Mouse (Mus musculus): Measurements from ENCODE around the gene Junb. TPM values are rescaled to one million over a fixed set of nuclear protein-coding genes. Genes with fewer than 3 reads are reported as not detected.

Junb gene
- total RNA-seq, 4 experiments from 2014 or later: 17.8 to 32.3 (median 23.9) TPM

DNA sequence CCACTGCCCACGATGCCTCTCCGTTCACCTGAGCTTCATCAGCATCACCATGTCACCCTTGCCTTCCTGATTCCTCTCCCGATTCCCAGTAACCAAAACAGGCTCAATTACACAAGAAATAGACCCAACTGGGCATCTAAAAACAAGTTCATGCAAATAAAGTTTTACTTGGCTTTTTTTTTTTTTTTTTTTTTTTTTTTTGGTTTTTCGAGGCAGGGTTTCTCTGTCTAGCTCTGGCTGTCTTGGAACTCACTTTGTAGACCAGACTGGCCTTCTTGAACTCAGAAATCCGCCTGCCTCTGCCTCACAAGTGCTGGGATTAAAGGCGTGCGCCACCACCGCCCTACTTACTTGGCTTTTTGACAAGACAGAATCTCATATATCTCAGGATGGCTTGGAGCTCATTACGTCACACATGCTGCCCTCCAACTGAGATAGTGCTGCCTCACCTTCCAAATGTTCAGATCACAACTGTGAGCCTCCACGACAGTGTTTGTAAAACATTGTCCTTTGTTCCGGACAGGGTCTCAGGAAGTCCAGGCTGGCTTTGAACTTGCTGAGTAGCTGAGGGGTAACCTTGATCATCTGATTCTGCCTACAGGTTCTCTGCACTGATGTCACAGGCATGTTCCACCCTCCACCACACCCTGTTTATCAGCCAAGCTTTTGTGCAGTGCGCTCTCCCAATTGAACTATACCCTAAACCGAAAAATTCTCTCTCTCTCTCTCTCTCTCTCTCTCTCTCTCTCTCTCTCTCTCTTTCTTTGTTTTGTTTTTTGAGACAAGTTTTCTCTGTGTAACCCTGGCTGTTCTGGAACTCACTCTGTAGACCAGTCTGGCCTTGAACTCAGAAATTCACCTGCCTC lies 40.7 kb downstream of the Junb start:
- no peak for DNase-seq (ENCODE audit: low spot score)

DNA sequence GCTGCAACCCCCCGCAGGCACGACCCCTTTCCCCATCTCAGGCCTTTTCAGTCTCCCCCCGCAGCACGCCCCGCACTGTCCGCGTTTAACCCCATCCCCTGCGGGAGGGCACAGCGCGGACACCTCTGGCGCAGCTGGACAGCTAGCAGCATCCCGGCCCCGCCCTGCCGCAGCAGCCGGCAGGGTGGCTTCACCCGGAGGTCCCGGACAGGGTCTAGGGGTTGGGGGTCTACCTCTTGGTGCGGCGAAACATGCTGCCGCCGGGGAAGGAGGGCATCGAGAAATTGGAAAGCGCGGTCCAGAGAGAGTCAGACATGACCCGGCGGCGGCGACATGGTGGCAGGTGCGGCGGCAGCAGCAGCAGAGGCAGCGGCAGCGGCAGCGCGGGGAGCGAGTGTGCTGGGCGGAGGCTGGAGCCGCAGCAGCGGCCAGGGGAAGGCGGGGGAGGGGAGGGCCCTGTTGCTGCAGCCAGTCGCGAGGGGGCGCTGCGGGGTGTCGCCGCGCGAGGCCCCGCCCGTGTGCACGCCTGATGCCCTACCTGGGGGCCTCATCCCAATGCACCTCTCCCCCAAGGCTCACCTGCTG lies 41.5 kb downstream of the Junb start, which contains the start of gene Mast1:
TSS of gene Mast1 (minus strand) at position 398 of the 585 bp plus-strand sequence.
- no peak for DNase-seq (ENCODE audit: low spot score)

DNA sequence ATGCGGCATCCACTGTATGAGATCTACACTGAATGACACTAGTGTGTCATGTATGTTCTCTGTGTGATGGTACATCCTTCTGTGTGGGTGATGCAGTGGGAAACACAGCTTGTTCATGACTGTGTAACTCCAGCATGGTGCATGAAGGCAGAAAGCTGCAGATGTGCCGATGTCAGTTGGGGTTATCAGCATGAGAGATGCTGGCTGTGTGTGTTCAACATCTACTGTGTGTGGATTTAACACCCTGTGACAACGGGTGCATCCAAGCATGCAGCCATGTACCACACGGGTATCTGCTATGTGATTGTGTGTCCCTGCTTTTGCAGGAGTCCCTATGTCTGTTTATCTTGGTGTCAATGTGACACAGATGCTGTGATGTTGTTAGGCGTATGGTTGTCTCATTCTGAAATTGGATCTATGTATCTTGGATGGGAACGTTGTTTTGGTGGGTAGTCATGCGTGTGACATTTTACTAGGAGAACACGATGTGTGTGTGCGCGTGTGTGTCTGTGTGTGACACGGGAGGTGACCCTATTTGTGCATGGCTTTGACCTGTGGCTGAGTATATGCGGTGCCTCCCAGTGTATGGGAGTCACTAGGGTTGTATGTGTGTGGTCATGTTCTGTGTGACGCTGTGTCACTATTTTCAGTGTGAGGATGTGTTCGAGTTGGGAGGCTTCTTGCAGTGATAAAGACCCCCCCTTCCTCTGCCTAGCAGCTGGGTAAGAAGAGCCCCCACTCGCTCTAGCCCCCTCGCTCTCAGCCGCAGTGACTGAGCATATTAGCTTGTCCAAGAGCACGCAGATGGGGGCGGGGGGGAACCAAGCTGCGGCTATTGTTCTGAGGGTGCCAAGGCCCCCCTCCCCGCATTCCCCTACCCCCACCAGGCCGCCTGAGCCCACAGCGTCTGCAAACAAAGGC lies 42.2 kb downstream of the Junb start:
- no peak for DNase-seq (ENCODE audit: low spot score)

DNA sequence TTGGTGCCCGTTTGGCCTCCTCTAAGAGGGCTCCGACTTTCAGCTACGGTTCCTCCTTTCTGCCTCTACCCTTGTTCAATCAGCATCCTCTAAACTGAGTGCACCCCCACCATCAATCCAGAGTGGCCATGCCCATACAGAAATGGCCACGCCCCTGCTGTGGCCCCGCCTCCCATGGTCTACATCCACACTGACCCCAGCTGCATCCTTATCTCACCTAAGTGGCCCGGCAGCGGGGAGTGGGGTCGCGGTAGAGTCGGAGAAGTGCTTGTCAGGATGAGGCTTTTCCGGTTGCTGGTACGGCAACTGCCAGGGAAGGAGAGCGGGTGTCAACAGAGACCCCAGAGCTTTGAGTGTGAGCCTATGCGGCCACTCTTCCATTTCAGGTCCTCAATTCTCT lies 43.0 kb downstream of the Junb start:
- DNase-seq (ENCODE audit: low spot score): no peak

DNA sequence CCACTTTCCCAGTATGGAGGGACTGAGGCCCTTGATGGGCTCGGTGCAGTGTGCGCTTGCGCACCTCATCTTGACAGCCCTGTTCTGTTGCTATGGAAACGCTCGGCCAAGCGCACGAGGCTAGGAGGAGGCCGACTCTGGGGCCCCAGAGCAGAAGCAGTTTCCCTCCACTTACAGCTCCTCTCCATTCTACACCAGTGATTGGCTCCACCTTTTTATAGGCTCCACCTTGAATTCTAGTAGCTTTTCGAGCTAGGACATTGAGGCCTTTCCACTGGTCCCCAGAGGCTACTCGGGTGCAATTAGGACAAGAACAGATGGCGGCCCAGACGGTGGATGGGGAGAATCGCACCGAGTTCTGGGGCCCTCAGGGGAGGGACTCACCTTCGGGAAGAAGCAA lies 43.7 kb downstream of the Junb start:
- DNase-seq (ENCODE audit: low spot score): no peak

DNA sequence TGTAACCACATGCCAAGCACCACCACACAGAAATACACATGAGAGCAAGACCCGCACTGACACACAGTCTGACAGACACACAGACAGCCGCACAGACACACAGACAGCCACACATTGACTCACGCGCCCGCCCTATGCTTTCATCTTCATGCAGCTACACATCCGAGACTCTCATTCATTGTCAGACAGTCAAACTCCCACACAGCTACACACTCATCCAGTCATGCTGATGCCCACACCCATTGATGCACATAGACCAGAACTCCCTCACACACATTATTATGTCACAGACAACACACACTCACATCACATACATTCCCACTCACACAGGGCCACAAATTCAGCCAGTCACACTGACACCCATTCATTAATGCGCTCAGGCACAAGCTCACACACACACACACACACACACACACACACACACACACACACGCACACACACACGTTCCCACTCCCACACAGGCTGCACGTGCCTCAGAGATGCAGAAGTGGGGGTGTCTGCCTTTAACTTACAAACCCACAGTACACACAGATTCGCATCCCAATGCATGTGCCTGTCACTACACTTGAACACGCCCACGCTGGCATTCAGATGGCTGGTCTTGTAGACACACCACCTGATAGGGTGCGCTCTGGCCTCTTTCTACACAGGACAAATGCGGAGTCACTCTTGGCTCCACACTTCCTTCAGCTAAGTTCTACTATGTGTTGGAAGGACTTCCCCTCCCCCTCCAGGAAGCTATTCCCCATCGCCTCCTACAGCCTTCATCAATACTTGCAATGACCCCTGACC lies 44.6 kb downstream of the Junb start:
- DNase-seq (ENCODE audit: low spot score): no peak

DNA sequence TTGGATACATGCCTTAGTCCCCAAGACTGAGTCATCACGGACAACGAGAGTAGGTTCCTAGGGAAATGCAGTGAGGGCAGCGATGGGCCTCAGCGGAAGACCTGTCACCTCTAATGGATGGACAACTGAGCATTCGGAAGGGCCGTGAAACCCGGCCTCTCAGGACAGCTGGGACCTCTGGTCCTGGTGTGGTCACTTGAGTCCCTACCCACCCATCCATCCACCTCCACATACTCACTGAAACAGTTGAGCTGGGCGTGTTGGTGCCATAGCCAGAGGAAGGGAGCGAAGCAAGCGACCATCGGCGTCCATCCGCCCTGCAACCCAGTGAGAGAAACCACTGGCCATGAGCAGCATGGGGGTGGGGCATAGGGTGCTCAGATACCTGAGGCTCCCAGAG lies 47.9 kb downstream of the Junb start:
- DNase-seq (ENCODE audit: low spot score): no peak

DNA sequence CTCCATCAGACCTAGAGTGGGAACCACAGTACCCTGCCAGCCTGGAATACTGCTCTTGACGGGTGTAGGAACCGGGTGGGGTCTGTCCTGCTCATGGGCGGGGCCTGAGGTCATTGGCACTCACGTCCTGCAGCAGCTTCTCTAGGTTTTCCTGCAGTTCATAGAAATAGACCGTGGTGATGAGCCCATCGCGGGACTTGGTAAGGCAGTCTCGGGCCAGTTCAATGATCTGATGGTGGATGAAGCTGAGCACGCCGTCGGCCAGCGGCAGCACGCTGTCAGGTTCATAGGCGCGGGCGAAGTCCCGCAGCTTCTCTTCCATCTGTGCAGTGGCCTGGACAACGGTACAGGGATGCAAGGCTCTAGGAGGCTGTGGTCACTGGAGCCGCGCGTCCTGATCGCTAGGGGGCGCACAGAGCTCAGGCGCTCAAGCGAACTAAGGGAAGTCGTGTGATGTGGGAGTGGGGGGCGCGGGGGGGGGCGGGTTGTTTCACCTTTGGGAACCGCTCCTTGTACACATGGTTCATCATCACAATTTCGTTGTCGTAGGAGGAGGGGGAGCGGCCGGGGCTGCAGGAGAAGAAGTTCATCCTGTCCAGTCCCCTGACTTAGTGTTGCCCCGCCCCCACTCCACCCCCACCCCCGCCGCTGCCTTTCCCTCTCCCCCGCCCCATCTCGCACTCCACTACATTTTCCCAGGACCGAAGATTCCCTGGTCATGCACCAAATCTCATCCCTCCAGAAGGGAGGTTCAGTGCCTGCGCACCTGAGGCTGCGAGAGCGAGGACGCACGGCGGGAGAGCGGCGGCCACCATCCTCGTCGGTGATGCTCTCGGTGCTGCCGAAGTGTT lies 49.8 kb downstream of the Junb start:
- DNase-seq (ENCODE audit: low spot score): peak; percentile 47

DNA sequence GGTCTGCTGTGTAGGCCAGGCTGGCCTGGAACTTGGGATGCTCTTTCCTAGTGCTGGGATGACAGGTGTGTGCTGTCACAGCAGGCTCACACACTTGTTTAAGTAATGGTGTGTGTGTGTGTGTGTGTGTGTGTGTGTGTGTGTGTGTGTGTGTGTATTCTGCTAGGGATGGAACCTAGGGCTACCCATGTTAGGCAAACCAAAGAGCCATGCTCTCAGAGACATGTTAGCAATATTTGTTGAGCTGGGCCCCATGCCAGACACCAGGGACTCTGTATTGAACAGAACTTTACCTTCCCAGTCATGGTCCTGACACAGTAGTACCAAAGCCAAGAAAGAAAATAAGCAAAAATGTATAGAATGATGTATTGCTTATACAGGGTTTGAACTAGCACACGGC lies 51.0 kb downstream of the Junb start:
- no peak for DNase-seq (ENCODE audit: low spot score)

DNA sequence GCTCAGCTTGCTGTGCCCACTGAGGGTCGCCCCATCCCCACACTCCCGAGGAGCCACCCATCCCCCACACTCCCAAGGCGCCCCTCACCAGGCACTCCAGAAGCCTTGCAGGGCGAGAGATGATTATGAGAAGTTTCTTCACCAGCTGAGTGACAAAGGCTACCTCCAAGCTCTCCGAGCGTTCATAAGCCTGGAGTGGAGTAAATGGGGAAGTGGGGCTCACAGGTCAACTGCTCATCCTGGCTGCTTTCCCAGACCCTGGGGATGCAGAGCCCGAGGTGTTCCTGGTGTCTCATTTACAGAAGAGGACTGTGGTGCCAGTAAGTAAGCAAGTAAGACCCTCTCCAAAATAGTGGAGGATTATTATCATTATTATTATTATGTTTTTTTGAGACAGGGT lies 53.0 kb downstream of the Junb start:
- DNase-seq (ENCODE audit: low spot score): no peak

Small RNAs within 50 kb of the gene (microRNA-seq; reads per million reads assigned to microRNA genes)
- not detected for gene Gm24197

Other genes starting within 250 kb of the Junb start
- 100 to 1,000 TPM; 288 to 356 (median 295) TPM for gene Nfix, start 178.4 kb downstream of the Junb start, total RNA-seq (2022)
- gene Dand5, start 155.9 kb downstream of the Junb start, total RNA-seq (2022): 10 to 100 TPM; 10.3 to 13.2 (median 12.0) TPM
- gene Gadd45gip1, start 147.2 kb downstream of the Junb start, total RNA-seq (2022): 10 to 100 TPM; 31.0 to 34.9 (median 33.1) TPM
- 10 to 100 TPM; 82.8 to 92.9 (median 89.3) TPM for gene Rad23a, start 138.1 kb downstream of the Junb start, total RNA-seq (2022)
- gene Calr, start 131.8 kb downstream of the Junb start, total RNA-seq (2022): 100 to 1,000 TPM; 330 to 410 (median 343) TPM
- gene Farsa, start 121.7 kb downstream of the Junb start, total RNA-seq (2022): 10 to 100 TPM; 19.9 to 24.6 (median 22.9) TPM
- 1 to 10 TPM; 2.2 to 5.9 (median 4.1) TPM for gene Syce2, start 106.6 kb downstream of the Junb start, total RNA-seq (2022)
- gene Gcdh, start 84.8 kb downstream of the Junb start, total RNA-seq (2022): 10 to 100 TPM; 77.8 to 99.2 (median 86.0) TPM
- gene Klf1, start 76.8 kb downstream of the Junb start, total RNA-seq (2022): not detected
- 10 to 100 TPM in 3 of 4 experiments, 1 to 10 TPM in 1; 7.9 to 15.7 (median 12.3) TPM for gene Dnase2a, start 70.2 kb downstream of the Junb start, total RNA-seq (2022)
- gene Mast1, start 41.4 kb downstream of the Junb start, total RNA-seq (2022): under 1 TPM; 0.06 to 0.19 (median 0.13) TPM
- not detected for gene Rtbdn, start 31.7 kb downstream of the Junb start, total RNA-seq (2022)
- gene Gm49661, start 9.3 kb downstream of the Junb start, total RNA-seq (2022): 1 to 10 TPM in 2 of 4 experiments, not detected in 2; 2.4 to 5.9 TPM
- 100 to 1,000 TPM; 644 to 711 (median 676) TPM for gene Prdx2, start 9.1 kb downstream of the Junb start, total RNA-seq (2022)
- 10 to 100 TPM; 41.9 to 61.3 (median 55.0) TPM for gene Rnaseh2a, start 9.0 kb downstream of the Junb start, total RNA-seq (2022)
- gene Hook2, start 11.9 kb upstream of the Junb start, total RNA-seq (2022): 1 to 10 TPM; 1.9 to 3.5 (median 2.7) TPM
- not detected for gene Best2, start 35.8 kb upstream of the Junb start, total RNA-seq (2022)
- 10 to 100 TPM; 63.5 to 72.5 (median 65.4) TPM for gene Asna1, start 46.6 kb upstream of the Junb start, total RNA-seq (2022)
- gene Trir, start 48.1 kb upstream of the Junb start, total RNA-seq (2022): 10 to 100 TPM; 76.6 to 90.6 (median 78.6) TPM
- 10 to 100 TPM; 29.6 to 32.4 (median 30.8) TPM for gene Tnpo2, start 58.2 kb upstream of the Junb start, total RNA-seq (2022)
- gene Fbxw9, start 81.3 kb upstream of the Junb start, total RNA-seq (2022): 1 to 10 TPM; 2.9 to 4.0 (median 3.3) TPM
- gene Gm5741, start 89.3 kb upstream of the Junb start, total RNA-seq (2022): not detected
- gene Dhps, start 93.0 kb upstream of the Junb start, total RNA-seq (2022): 10 to 100 TPM; 32.7 to 36.4 (median 35.5) TPM
- 10 to 100 TPM; 40.8 to 45.3 (median 43.6) TPM for gene Wdr83os, start 102.0 kb upstream of the Junb start, total RNA-seq (2022)
- gene Wdr83, start 102.6 kb upstream of the Junb start, total RNA-seq (2022): 10 to 100 TPM; 26.6 to 32.4 (median 30.0) TPM
- gene Man2b1, start 104.6 kb upstream of the Junb start, total RNA-seq (2022): 10 to 100 TPM; 21.9 to 36.3 (median 26.3) TPM
- 1 to 10 TPM; 2.1 to 3.0 (median 2.7) TPM for gene Zfp791, start 144.4 kb upstream of the Junb start, total RNA-seq (2022)
- not detected for gene Cks1brt, start 173.2 kb upstream of the Junb start, total RNA-seq (2022)
- gene Olfr371, start 247.3 kb upstream of the Junb start, total RNA-seq (2022): not detected

Data from heart, adult 8-10 months (tissue).